Mouse (Mus musculus) heart, embryonic 14.5 days (tissue): ENCODE results near the gene Atp2b4. TPM values are rescaled to one million over a fixed set of nuclear protein-coding genes. Genes with fewer than 3 reads are reported as not detected.

Experiments
- ATAC-seq: fragments of 200-750 bp; cut with Nextera tagmentation; 2 replicates; pipeline ENCODE4 v1.8.0; 2017; ENCODE audit warnings: low read depth, moderate TSS enrichment; ENCODE audit not compliant: insufficient number of reproducible peaks, insufficient read depth, low FRiP score
- H3K27ac ChIP-seq, 2 experiments: fragments of 200-500 bp in 1 of 2; fragments of 300-500 bp in 1 of 2; sonication (generic) in 1 of 2; replicated peaks in 1 of 2; 2 replicates each; pipeline ENCODE4 v1.5.1; 2012 to 2014; ENCODE audit warnings: low read depth in 2 of 2, low read length in 2 of 2, control low read depth in 1 of 2, mild to moderate bottlenecking in 1 of 2, mixed read lengths in 1 of 2; ENCODE audit not compliant: control insufficient read depth in 1 of 2, insufficient read depth in 1 of 2
- H3K27me3 ChIP-seq: fragments of 300-500 bp; sonication (generic); 2 replicates; pipeline ENCODE4 v1.6.1; 2014; ENCODE audit warnings: mild to moderate bottlenecking, low read length, control low read depth; ENCODE audit not compliant: control insufficient read depth, insufficient read depth
- H3K36me3 ChIP-seq: fragments of 300-500 bp; sonication (generic); 2 replicates; pipeline ENCODE4 v1.6.1; 2014; ENCODE audit warnings: mild to moderate bottlenecking, control low read depth, low read length, mixed read lengths; ENCODE audit not compliant: control insufficient read depth, insufficient read depth
- H3K4me1 ChIP-seq, 2 experiments: fragments of 200-500 bp in 1 of 2; fragments of 300-500 bp in 1 of 2; sonication (generic) in 1 of 2; 2 replicates each; pipeline ENCODE4 v1.6.1; 2012 to 2014; ENCODE audit warnings: low read length in 2 of 2, control low read depth in 1 of 2, mixed read lengths in 1 of 2; ENCODE audit not compliant: control insufficient read depth in 2 of 2, insufficient read depth in 2 of 2
- H3K4me2 ChIP-seq: fragments of 300-500 bp; sonication (generic); 2 replicates; pipeline ENCODE4 v1.6.1; 2014; ENCODE audit warnings: mild to moderate bottlenecking, low read length
- H3K4me3 ChIP-seq, 2 experiments: fragments of 200-500 bp in 1 of 2; fragments of 300-500 bp in 1 of 2; sonication (generic) in 1 of 2; 2 replicates each; pipeline ENCODE4 v1.5.1; 2012 to 2014; ENCODE audit warnings: low read length in 2 of 2, mild to moderate bottlenecking in 2 of 2, control low read depth in 1 of 2, low read depth in 1 of 2, moderate library complexity in 1 of 2; ENCODE audit not compliant: control insufficient read depth in 1 of 2, insufficient read depth in 1 of 2
- H3K9ac ChIP-seq: fragments of 300-500 bp; sonication (generic); 2 replicates; pipeline ENCODE4 v1.6.1; 2014; ENCODE audit warnings: mild to moderate bottlenecking, low read length
- H3K9me3 ChIP-seq: fragments of 300-500 bp; sonication (generic); 2 replicates; pipeline ENCODE4 v1.6.1; 2016; ENCODE audit warnings: low read length, control low read depth; ENCODE audit not compliant: control insufficient read depth
- WGBS: fragments of 180-500 bp; shearing (Covaris S2); extraction: QIAGEN DNeasy Blood & Tissue Kit; methylation state at CpG from one replicate; pipeline ENCODE4 v1.1.7; 2014; 5-methylcytosine and 5-hydroxymethylcytosine counted together
- polyA plus RNA-seq: library from polyadenylated mRNA; unstranded; fragments of >200 nt; fragmentation: Nextera tagmentation; extraction: Ambion mirVana; gene quantifications from 2 replicates; pipeline ENCODE4 v1.2.1, GENCODE M21; 2014

The Atp2b4 gene
- polyA plus RNA-seq, 1 experiment from 2014 or later: 21.3 TPM

DNA sequence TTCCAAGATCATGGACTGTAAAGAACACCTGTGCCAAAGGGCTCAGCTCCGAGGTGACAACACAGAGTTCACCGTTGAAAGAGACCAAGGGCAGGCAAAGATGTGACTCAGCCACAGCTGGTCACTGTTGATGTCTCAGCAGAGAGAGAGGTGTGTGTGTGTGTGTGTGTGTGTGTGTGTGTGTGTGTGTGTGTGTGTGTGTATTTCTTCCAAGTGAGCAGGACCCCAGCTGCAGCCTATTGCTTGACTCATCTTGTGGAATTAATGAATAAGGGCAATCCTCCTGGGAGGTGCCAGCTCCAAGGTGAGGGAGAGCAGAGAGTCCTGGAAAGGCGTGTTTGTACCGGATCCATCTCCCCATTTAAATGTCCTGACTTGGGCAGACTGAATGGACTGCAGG lies 35.5 kb downstream of the Atp2b4 start:
- peaks cover 50 to 62% of the 10 kb centered on the region in 2 experiments for H3K4me1 ChIP-seq
- H3K4me3 ChIP-seq: no peak overlapping the region
- ATAC-seq: no peak
- no peaks in the 10 kb centered on the region for H3K9me3 ChIP-seq
- no peaks in the 10 kb centered on the region for H3K36me3 ChIP-seq
- 53% methylated on average over 4 of the region's 4 CpGs for WGBS
- H3K4me2 ChIP-seq: no peak overlapping the region
- H3K27me3 ChIP-seq: no peaks in the 10 kb centered on the region
- no peak overlapping the region for H3K9ac ChIP-seq
- H3K27ac ChIP-seq: peak overlapping the region; percentile 18 to 19; a peak in 1 of 4 replicates

DNA sequence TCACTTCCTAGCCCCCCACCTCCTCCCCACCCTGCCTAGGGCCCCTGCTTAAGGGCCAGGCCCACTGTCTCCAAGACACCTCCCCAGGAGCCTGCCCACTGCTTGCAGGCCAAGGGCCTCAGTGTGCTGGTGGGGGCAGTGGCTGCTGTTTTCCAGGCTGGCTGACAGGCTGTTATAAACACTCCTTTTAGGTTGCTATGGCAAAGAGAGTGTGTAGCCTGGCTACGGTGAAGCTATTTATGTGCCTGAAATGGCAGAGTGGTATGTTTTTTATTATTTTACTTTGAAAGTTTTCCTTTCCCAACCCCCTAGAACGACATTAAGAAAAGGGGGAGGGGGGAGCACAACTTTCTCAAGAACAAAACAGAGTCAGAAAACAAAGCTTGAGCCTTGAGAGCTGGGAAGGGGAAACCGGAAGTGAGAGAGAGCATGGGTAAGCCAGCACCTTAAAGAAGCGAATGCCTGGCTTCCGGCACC lies 37.9 kb downstream of the Atp2b4 start:
- Histone ChIP-seq H3K4me1 (peaks cover 56 to 71% of the 10 kb centered on the region in 2 experiments), H3K4me3 (no peak overlapping the region), H3K4me2 (no peak overlapping the region), H3K27ac (0 out of 4 replicates have a peak overlapping the region, but pooled peaks have one; percentile 2 to 20), H3K9ac (0 out of 2 replicates have a peak overlapping the region, but pooled peaks have one; percentile 34), H3K36me3 (no peaks in the 10 kb centered on the region), H3K9me3 (no peaks in the 10 kb centered on the region), H3K27me3 (no peaks in the 10 kb centered on the region)
- WGBS: 43% methylated on average over 5 of the region's 5 CpGs
- ATAC-seq: no peak; the same call in 1 of the 2 replicates

DNA sequence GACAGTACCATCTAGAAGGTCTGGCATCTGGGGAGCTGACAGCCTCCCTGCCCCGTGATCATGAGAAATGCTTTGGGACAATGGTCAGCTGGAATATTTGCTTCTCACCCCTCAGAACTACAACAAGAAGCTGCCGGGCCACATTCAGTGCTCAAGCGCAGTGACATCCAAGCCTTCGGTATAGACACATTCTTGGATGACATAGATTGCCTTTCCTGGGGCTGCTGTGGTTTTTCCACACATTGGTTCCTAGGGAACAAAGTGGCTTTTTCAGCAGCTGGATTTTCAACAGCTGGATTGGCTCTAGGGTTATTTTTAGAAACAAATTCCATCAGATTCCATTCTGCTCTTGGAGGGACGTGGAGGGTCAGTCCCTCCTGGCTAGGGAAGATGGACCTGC lies 39.6 kb downstream of the Atp2b4 start:
- Histone ChIP-seq H3K36me3 (no peaks in the 10 kb centered on the region), H3K27me3 (no peaks in the 10 kb centered on the region), H3K4me2 (no peak overlapping the region), H3K4me3 (no peak overlapping the region), H3K4me1 (peaks cover 38 to 57% of the 10 kb centered on the region in 2 experiments), H3K9ac (no peak overlapping the region), H3K27ac (peak overlapping the region; percentile 22 to 37; a peak in 2 of 4 replicates), H3K9me3 (no peaks in the 10 kb centered on the region)
- no peak for ATAC-seq
- WGBS: 31% methylated on average over 5 of the region's 5 CpGs

DNA sequence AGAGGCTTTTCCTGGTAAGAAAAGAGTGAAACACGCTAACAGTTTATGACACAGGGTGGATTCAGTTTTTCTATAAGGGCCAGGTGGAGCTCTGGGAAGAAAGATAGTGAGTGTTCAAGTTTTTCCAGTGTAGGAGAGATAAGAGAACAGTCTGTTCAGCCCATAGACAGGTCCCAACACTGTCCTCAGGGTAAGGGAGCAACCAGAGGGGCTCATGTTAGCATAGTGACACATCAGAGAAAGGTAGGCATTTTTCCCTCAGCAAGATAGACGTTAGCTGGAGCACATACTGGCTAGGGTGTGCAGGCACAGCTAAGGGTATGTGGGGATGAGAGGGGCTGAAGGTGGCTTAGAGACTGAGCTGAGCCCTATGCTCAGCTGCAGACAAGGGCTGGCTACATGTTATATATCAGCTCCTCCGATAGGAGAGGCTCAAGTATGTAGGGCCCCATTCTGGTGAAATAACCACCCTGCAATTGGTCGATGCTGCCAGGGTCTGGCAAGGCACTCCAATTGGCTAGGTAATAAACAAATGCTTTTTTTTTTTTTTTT lies 46.4 kb downstream of the Atp2b4 start:
- Histone ChIP-seq H3K27me3 (no peaks in the 10 kb centered on the region), H3K36me3 (peaks cover 10% of the 10 kb centered on the region), H3K4me3 (no peak overlapping the region), H3K9ac (no peak overlapping the region), H3K4me2 (no peak overlapping the region), H3K9me3 (no peaks in the 10 kb centered on the region), H3K4me1 (peaks cover 0 to 11% of the 10 kb centered on the region in 2 experiments; a peak in 1 of 4 replicates), H3K27ac (no peak overlapping the region)
- ATAC-seq: no peak
- WGBS: 49% methylated on average over 4 of the region's 4 CpGs

DNA sequence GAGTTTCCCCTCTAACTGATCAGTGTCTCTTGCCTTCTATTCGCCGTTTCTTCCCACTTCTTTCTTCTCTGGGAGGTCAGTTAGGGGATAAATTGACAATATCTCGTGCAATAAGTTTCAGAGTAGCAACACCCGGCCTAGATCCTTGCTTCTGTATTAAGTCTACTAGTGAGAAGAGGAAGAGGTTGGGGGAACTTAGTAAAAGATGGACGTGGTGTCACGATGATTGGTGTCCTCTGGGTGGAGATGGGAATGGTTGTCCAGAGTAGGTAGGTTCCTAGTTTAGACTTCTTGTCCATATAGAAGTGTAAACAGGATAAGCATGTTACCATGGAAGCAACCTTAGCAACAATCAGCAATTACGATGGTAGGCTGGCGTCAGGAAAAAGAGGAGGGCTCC lies 47.5 kb downstream of the Atp2b4 start:
- Histone ChIP-seq H3K27me3 (no peaks in the 10 kb centered on the region), H3K36me3 (peaks cover 10% of the 10 kb centered on the region), H3K4me2 (no peak overlapping the region), H3K27ac (no peak overlapping the region), H3K9ac (no peak overlapping the region), H3K4me3 (no peak overlapping the region), H3K4me1 (peaks cover 0 to 12% of the 10 kb centered on the region in 2 experiments; a peak in 1 of 4 replicates), H3K9me3 (no peaks in the 10 kb centered on the region)
- ATAC-seq: no peak
- WGBS: 82% methylated on average over 8 of the region's 8 CpGs

DNA sequence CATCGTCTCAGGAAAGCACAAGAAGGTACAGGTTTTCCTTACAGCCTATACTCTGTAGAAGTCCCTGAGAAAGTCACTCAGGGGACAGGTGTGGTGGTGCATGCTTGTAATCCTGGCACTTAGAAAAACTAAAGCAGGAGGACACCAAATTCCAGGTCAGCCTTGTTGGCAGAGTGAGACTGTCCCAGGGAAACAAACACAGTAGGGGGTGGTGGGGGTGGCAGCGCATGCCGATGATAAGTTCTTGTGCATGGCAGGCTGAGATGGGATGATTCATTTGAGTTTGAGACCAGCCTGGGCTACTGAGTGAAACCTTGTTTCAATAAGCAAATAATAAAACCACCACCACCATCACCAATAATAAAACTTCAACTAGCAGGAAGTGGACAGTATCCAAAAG lies 49.2 kb downstream of the Atp2b4 start:
- H3K36me3 ChIP-seq: peaks cover 10% of the 10 kb centered on the region
- H3K27ac ChIP-seq: no peak overlapping the region
- no peak for ATAC-seq
- H3K9ac ChIP-seq: no peak overlapping the region
- 71% methylated on average over 3 of the region's 3 CpGs for WGBS
- no peaks in the 10 kb centered on the region for H3K9me3 ChIP-seq
- H3K4me3 ChIP-seq: no peak overlapping the region
- H3K4me1 ChIP-seq: peaks cover 0 to 12% of the 10 kb centered on the region in 2 experiments; a peak in 1 of 4 replicates
- no peaks in the 10 kb centered on the region for H3K27me3 ChIP-seq
- no peak overlapping the region for H3K4me2 ChIP-seq

DNA sequence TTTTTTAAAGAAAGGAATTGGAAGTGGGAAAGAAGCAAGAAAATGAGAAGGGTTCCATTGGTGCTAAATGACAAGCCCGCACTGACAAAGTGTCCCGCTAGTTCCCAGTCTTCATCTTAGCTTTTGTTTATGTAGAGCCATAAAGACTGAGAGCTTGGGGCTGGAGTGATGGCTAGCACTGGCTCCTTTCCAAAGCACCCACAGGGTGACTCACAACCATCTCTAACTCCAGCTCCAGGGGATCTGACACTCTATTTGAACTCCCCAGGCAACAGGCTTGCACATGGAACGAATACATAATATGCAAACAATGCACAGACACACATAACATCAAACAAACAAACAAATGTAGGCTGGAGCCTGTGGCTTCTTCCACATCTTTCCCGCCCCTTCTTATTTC lies 50.9 kb downstream of the Atp2b4 start:
- H3K27me3 ChIP-seq: no peaks in the 10 kb centered on the region
- no peak overlapping the region for H3K4me2 ChIP-seq
- ATAC-seq: no peak

DNA sequence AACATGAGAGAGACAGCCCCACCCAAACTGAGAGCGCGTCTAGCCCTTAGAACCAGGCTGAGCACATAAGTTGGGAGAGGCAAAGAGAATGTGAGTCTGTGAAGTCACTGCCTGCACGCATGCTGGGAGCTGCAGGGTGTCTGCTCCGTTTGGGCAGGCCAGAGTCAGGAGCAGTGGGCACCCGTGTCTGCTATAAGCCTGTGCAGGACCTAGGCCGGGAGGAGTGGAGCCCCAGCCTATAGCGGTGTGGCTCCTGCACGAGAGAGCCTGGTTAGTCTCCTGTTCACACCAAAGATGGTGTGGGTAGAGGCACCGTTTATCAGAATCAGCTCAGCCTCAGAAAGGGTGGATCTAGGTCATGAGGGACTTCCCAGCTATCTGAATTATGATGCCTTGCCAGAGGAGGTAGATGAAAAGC lies 55.8 kb downstream of the Atp2b4 start:
- Histone ChIP-seq H3K27me3 (no peaks in the 10 kb centered on the region), H3K4me2 (no peak overlapping the region), H3K9me3 (no peaks in the 10 kb centered on the region), H3K4me1 (peaks cover 28 to 31% of the 10 kb centered on the region in 2 experiments), H3K27ac (peak overlapping the region; percentile 51), H3K9ac (peak overlapping the region; percentile 49), H3K4me3 (no peak overlapping the region), H3K36me3 (no peaks in the 10 kb centered on the region)
- no peak for ATAC-seq
- 23% methylated on average over 9 of the region's 9 CpGs for WGBS

More for the DNA sequence above, 50.9 kb downstream of the Atp2b4 start:
- Histone ChIP-seq H3K27ac (no peak overlapping the region), H3K4me3 (no peak overlapping the region), H3K36me3 (peaks cover 10% of the 10 kb centered on the region), H3K9me3 (no peaks in the 10 kb centered on the region), H3K4me1 (peaks cover 12 to 27% of the 10 kb centered on the region in 2 experiments), H3K9ac (no peak overlapping the region)
- WGBS: 81% methylated on average over 4 of the region's 4 CpGs
